Mouse (Mus musculus) intestine, embryonic 16.5 days (tissue): ENCODE measurements around the gene Sertad3. TPM values are rescaled to one million over a fixed set of nuclear protein-coding genes. Genes with fewer than 3 reads are reported as not detected.

Experiments used
- ATAC-seq: fragments of 200-750 bp; cut with Nextera tagmentation; 2 replicates; pipeline ENCODE4 v1.8.0; 2017; ENCODE audit warnings: moderate TSS enrichment, moderate library complexity
- H3K27ac ChIP-seq: fragments of 300-500 bp; sonication (generic); 2 replicates; pipeline ENCODE4 v1.5.1; 2014; ENCODE audit warnings: mild to moderate bottlenecking, low read length
- H3K27me3 ChIP-seq: fragments of 300-500 bp; sonication (generic); replicated peaks from 2 replicates; pipeline ENCODE4 v1.6.1; 2014; ENCODE audit warnings: low read length, control low read depth, mixed read lengths; ENCODE audit not compliant: control insufficient read depth, insufficient read depth
- H3K36me3 ChIP-seq: fragments of 300-500 bp; sonication (generic); 2 replicates; pipeline ENCODE4 v1.6.1; 2014; ENCODE audit warnings: low read length, control low read depth; ENCODE audit not compliant: control insufficient read depth, insufficient read depth
- H3K4me1 ChIP-seq: fragments of 300-500 bp; sonication (generic); 2 replicates; pipeline ENCODE4 v1.6.1; 2014; ENCODE audit warnings: low read length, control low read depth, mixed read lengths; ENCODE audit not compliant: control insufficient read depth, insufficient read depth
- H3K4me2 ChIP-seq: fragments of 300-500 bp; sonication (generic); 2 replicates; pipeline ENCODE4 v1.6.1; 2014; ENCODE audit warnings: low read depth, low read length, control low read depth
- H3K4me3 ChIP-seq: fragments of 300-500 bp; sonication (generic); 2 replicates; pipeline ENCODE4 v1.5.1; 2014; ENCODE audit warnings: mild to moderate bottlenecking, low read length
- H3K9ac ChIP-seq: fragments of 300-500 bp; sonication (generic); 2 replicates; pipeline ENCODE4 v1.6.1; 2014; ENCODE audit warnings: low read depth, low read length
- H3K9me3 ChIP-seq: fragments of 300-500 bp; sonication (generic); 2 replicates; pipeline ENCODE4 v1.6.1; 2016; ENCODE audit warnings: low read length, control low read depth; ENCODE audit not compliant: control insufficient read depth
- WGBS: fragments of 180-500 bp; shearing (Covaris S2); extraction: QIAGEN DNeasy Blood & Tissue Kit; methylation state at CpG from one replicate; pipeline ENCODE4 v1.1.7; 2014; 5-methylcytosine and 5-hydroxymethylcytosine counted together
- polyA plus RNA-seq: library from polyadenylated mRNA; unstranded; fragments of >200 nt; fragmentation: Nextera tagmentation; extraction: Ambion mirVana; gene quantifications from 2 replicates; pipeline ENCODE4 v1.2.1, GENCODE M21; 2015

Sertad3 gene
- 27.4 and 28.6 TPM in 2 replicates for polyA plus RNA-seq

GRCm38 (mm10) chr7:27473156-27473834, at the start of gene Sertad3:
Sertad3 (plus strand) TSS chr7:27473768.
- ATAC-seq: peak; percentile 91
- under 1% methylated on average over 36 of the region's 36 CpGs for WGBS
- no peaks in the 10 kb centered on the region for H3K27me3 ChIP-seq

GRCm38 (mm10) chr7:27427387-27427786, 46.2 kb upstream of the Sertad3 start:
- no peak overlapping the region for H3K27ac ChIP-seq
- no peak for ATAC-seq
- no peak overlapping the region for H3K4me2 ChIP-seq
- H3K27me3 ChIP-seq: no peaks in the 10 kb centered on the region
- no peaks in the 10 kb centered on the region for H3K4me1 ChIP-seq
- WGBS: 86% methylated on average over 1 of the region's 1 CpGs
- no peak overlapping the region for H3K4me3 ChIP-seq
- no peaks in the 10 kb centered on the region for H3K36me3 ChIP-seq
- no peak overlapping the region for H3K9ac ChIP-seq
- peaks cover 4% of the 10 kb centered on the region; the same call in 1 of the 2 replicates for H3K9me3 ChIP-seq

More at GRCm38 (mm10) chr7:27473156-27473834, at the start of gene Sertad3:
- Histone ChIP-seq H3K9ac (peak within 1 kb of the TSS; percentile 81), H3K4me2 (peak within 1 kb of the TSS; percentile 55), H3K36me3 (peaks cover 7% of the 10 kb centered on the region; the same call in 1 of the 2 replicates), H3K4me3 (peak within 1 kb of the TSS; percentile 80), H3K27ac (peak within 1 kb of the TSS; percentile 94), H3K9me3 (no peaks in the 10 kb centered on the region), H3K4me1 (peaks cover 20% of the 10 kb centered on the region)

GRCm38 (mm10) chr7:27428002-27428401, 45.6 kb upstream of the Sertad3 start:
- Histone ChIP-seq H3K36me3 (no peaks in the 10 kb centered on the region), H3K4me3 (no peak overlapping the region), H3K4me1 (no peaks in the 10 kb centered on the region), H3K27ac (no peak overlapping the region), H3K9me3 (peaks cover 4% of the 10 kb centered on the region; the same call in 1 of the 2 replicates), H3K4me2 (no peak overlapping the region), H3K9ac (no peak overlapping the region), H3K27me3 (no peaks in the 10 kb centered on the region)
- no peak for ATAC-seq
- WGBS: 75% methylated on average over 11 of the region's 11 CpGs

GRCm38 (mm10) chr7:27429135-27429534, 44.4 kb upstream of the Sertad3 start:
- no peak overlapping the region for H3K4me3 ChIP-seq
- no peak overlapping the region for H3K27ac ChIP-seq
- peaks cover 7% of the 10 kb centered on the region for H3K27me3 ChIP-seq
- 56% methylated on average over 2 of the region's 2 CpGs for WGBS
- no peaks in the 10 kb centered on the region for H3K4me1 ChIP-seq
- H3K9ac ChIP-seq: no peak overlapping the region
- no peaks in the 10 kb centered on the region for H3K36me3 ChIP-seq
- ATAC-seq: no peak
- H3K4me2 ChIP-seq: no peak overlapping the region
- H3K9me3 ChIP-seq: peaks cover 4% of the 10 kb centered on the region; the same call in 1 of the 2 replicates

- ATAC-seq: peak; percentile 44; the same call in 1 of the 2 replicates
- H3K36me3 ChIP-seq: no peaks in the 10 kb centered on the region
- H3K4me2 ChIP-seq: 0 out of 2 replicates have a peak overlapping the region, but pooled peaks have one; percentile 4
- H3K4me3 ChIP-seq: no peak overlapping the region
- H3K9me3 ChIP-seq: peaks cover 4% of the 10 kb centered on the region; the same call in 1 of the 2 replicates
- H3K27ac ChIP-seq: no peak overlapping the region
- peaks cover 11% of the 10 kb centered on the region for H3K27me3 ChIP-seq
- H3K4me1 ChIP-seq: no peaks in the 10 kb centered on the region
- no peak overlapping the region for H3K9ac ChIP-seq
- WGBS: 23% methylated on average over 10 of the region's 10 CpGs
Observed at GRCm38 (mm10) chr7:27433349-27433748, 40.2 kb upstream of the Sertad3 start.

- peaks cover 4% of the 10 kb centered on the region; the same call in 1 of the 2 replicates for H3K9me3 ChIP-seq
- no peak for ATAC-seq
- peaks cover 11% of the 10 kb centered on the region for H3K27me3 ChIP-seq
- H3K36me3 ChIP-seq: no peaks in the 10 kb centered on the region
- H3K4me3 ChIP-seq: no peak overlapping the region
- H3K4me2 ChIP-seq: 0 out of 2 replicates have a peak overlapping the region, but pooled peaks have one; percentile 4
- no peaks in the 10 kb centered on the region for H3K4me1 ChIP-seq
- no peak overlapping the region for H3K27ac ChIP-seq
- WGBS: 7% methylated on average over 10 of the region's 10 CpGs
- H3K9ac ChIP-seq: no peak overlapping the region
Observed at GRCm38 (mm10) chr7:27433794-27434193, 39.8 kb upstream of the Sertad3 start.

GRCm38 (mm10) chr7:27437544-27437943, 36.0 kb upstream of the Sertad3 start:
- WGBS: 54% methylated on average over 5 of the region's 5 CpGs

GRCm38 (mm10) chr7:27440014-27440413, 33.6 kb upstream of the Sertad3 start:
- ATAC-seq: no peak
- H3K27me3 ChIP-seq: no peaks in the 10 kb centered on the region
- no peak overlapping the region for H3K9ac ChIP-seq
- no peak overlapping the region for H3K4me2 ChIP-seq
- H3K4me1 ChIP-seq: no peaks in the 10 kb centered on the region
- no peaks in the 10 kb centered on the region for H3K36me3 ChIP-seq
- 0 out of 2 replicates have a peak, but pooled peaks cover 5% of the 10 kb centered on the region for H3K9me3 ChIP-seq
- no peak overlapping the region for H3K27ac ChIP-seq
- WGBS: 75% methylated on average over 4 of the region's 4 CpGs
- H3K4me3 ChIP-seq: no peak overlapping the region

More at GRCm38 (mm10) chr7:27437544-27437943, 36.0 kb upstream of the Sertad3 start:
- ATAC-seq: no peak
- Histone ChIP-seq H3K9me3 (0 out of 2 replicates have a peak, but pooled peaks cover 5% of the 10 kb centered on the region), H3K36me3 (no peaks in the 10 kb centered on the region), H3K4me3 (no peak overlapping the region), H3K4me2 (no peak overlapping the region), H3K4me1 (no peaks in the 10 kb centered on the region), H3K27ac (no peak overlapping the region), H3K9ac (no peak overlapping the region), H3K27me3 (peaks cover 11% of the 10 kb centered on the region)

- peaks cover 18% of the 10 kb centered on the region for H3K27me3 ChIP-seq
- ATAC-seq: no peak
- peak overlapping the region; percentile 68 for H3K9ac ChIP-seq
- H3K36me3 ChIP-seq: no peaks in the 10 kb centered on the region
- peak overlapping the region; percentile 56 for H3K4me3 ChIP-seq
- H3K9me3 ChIP-seq: no peaks in the 10 kb centered on the region
- no peak overlapping the region for H3K27ac ChIP-seq
- H3K4me1 ChIP-seq: peaks cover 25% of the 10 kb centered on the region
- peak overlapping the region; percentile 99 for H3K4me2 ChIP-seq
- WGBS: 8% methylated on average over 18 of the region's 18 CpGs
Observed at GRCm38 (mm10) chr7:27446051-27446450, 27.5 kb upstream of the Sertad3 start.
